Comparison of ENCODE assay signal across 7 mouse cellular contexts in the genomic region with DNA sequence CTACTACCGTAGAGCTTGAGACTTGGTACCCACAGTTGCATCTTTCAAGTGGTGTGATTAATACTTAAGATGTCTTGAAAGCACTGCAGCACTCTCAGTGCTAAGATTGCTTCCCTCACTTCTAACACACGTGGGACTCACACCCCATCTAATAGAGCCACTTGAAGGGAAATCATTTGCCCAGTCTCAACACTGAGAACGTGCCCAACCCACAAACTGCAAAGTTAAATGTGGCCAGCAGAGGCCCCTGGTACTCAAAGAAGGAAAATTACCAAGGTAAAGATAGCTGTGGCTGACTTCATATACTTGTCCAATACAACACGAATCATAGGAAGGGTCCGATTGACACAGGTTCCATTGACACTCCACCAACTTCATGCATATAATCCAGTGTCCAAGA.
DNase-seq lines count a peak whose midpoint lies in the region; ATAC-seq and TF ChIP-seq lines count a peak whose summit lies in the region.

No protein-coding gene starts in this region.

- no peak for TF ChIP-seq EP300 in MEL (IDR thresholded peaks at IDR 0.05; ENCODE audit: low read depth in 1 of 2, low read length in 2 of 2)

- ATAC-seq in kidney, embryonic 15.5 days (replicated peaks; ENCODE audit: low FRiP score): no peak

- WGBS in kidney, adult 2 months: 50% methylated on average over 5 of the region's 5 CpGs
- 61% methylated on average over 5 of the region's 5 CpGs for WGBS in kidney, embryonic 15.5 days

- no peak overlapping the region for H3K4me3 ChIP-seq in kidney, adult 2 months (ENCODE audit: insufficient read depth, low read depth, low read length)
- no peak overlapping the region for H3K4me3 ChIP-seq in kidney, embryonic 15.5 days (replicated peaks)
- H3K4me3 ChIP-seq in MEL (ENCODE audit: control insufficient read depth in 1 of 2, insufficient read depth in 1 of 2, low read depth in 2 of 2, low read length in 2 of 2): no peak overlapping the region

- no peak overlapping the region for H3K4me2 ChIP-seq in kidney, embryonic 15.5 days

- H3K9ac ChIP-seq in kidney, embryonic 15.5 days: no peak overlapping the region
- H3K9ac ChIP-seq in MEL (ENCODE audit: control insufficient read depth, low read depth, low read length, poor library complexity, severe bottlenecking): no peak overlapping the region

- H3K9me3 ChIP-seq in kidney, embryonic 15.5 days (replicated peaks): no peaks in the 10 kb centered on the region
- no peaks in the 10 kb centered on the region for H3K9me3 ChIP-seq in MEL (replicated peaks; ENCODE audit: insufficient read depth, low read length)

- intact Hi-C loops in left cerebral cortex, postnatal 36 days (cut with DNase I): loop anchor here (5.0 kb wide), 2 partner anchors 296 to 346 kb away; no protein-coding TSS in a partner anchor

- H3K4me1 ChIP-seq in kidney, adult 2 months (ENCODE audit: control insufficient read depth, insufficient read depth, low read length): no peaks in the 10 kb centered on the region
- no peaks in the 10 kb centered on the region for H3K4me1 ChIP-seq in kidney, embryonic 15.5 days
- no peaks in the 10 kb centered on the region for H3K4me1 ChIP-seq in MEL (ENCODE audit: control insufficient read depth in 1 of 2, insufficient read depth in 2 of 2, low read length in 2 of 2)

- TF ChIP-seq POLR2A in kidney, adult 2 months (IDR thresholded peaks at IDR 0.05; ENCODE audit: low read depth, low read length): no peak
- no peak for TF ChIP-seq POLR2A in MEL (IDR thresholded peaks at IDR 0.05; ENCODE audit: control insufficient read depth in 1 of 2, insufficient read depth in 1 of 2, low read depth in 1 of 2, low read length in 2 of 2, poor library complexity in 1 of 2)

- H3K79me2 ChIP-seq in MEL (ENCODE audit: control insufficient read depth, insufficient read depth, low read length, poor library complexity): no peaks in the 10 kb centered on the region

- H3K36me3 ChIP-seq in kidney, adult 2 months (ENCODE audit: control insufficient read depth, insufficient read depth, low read length): no peaks in the 10 kb centered on the region
- no peaks in the 10 kb centered on the region for H3K36me3 ChIP-seq in kidney, embryonic 15.5 days
- H3K36me3 ChIP-seq in MEL (ENCODE audit: control insufficient read depth in 1 of 2, insufficient read depth in 2 of 2, low read length in 2 of 2): no peaks in the 10 kb centered on the region

- no peaks in the 10 kb centered on the region for H3K27me3 ChIP-seq in kidney, adult 2 months (replicated peaks; ENCODE audit: control insufficient read depth, insufficient read depth, low read length)
- H3K27me3 ChIP-seq in kidney, embryonic 15.5 days: peaks cover 7% of the 10 kb centered on the region; the same call in 1 of the 2 replicates
- no peaks in the 10 kb centered on the region for H3K27me3 ChIP-seq in MEL (ENCODE audit: control insufficient read depth in 1 of 2, insufficient read depth in 2 of 2, low read length in 2 of 2)

- TF ChIP-seq CTCF in kidney, adult 2 months (conservative IDR thresholded peaks at IDR 0.05; ENCODE audit: insufficient read depth, insufficient read length, low read depth, low read length): peak; percentile 34; the same call in 1 of the 2 replicates
- peak in 1 of 3 experiments; percentile 22; a peak in 1 of 6 replicates for TF ChIP-seq CTCF in MEL (IDR thresholded peaks at IDR 0.05 in 2 of 3, conservative IDR thresholded peaks at IDR 0.05 in 1 of 3; ENCODE audit: control insufficient read depth in 1 of 3, insufficient read depth in 1 of 3, low read depth in 2 of 3, low read length in 3 of 3, poor library complexity in 1 of 3, severe bottlenecking in 1 of 3)

- DNase-seq in kidney, adult 2 months: peak; percentile 15
- DNase-seq in MEL (ENCODE audit: low read depth, low spot score) (peak; percentile 3), liver (no peak)
- peak; percentile 33 for DNase-seq in cerebellum, adult 8-10 months
- DNase-seq in left cerebral cortex, postnatal 36 days (ENCODE audit: low spot score in 2 of 2): peak; percentile 8 to 10
- DNase-seq in urinary bladder, postnatal 10 days (ENCODE audit: low spot score): no peak

- no peak overlapping the region for H3K27ac ChIP-seq in kidney, adult 2 months (ENCODE audit: insufficient read depth, low read depth, low read length)
- H3K27ac ChIP-seq in kidney, embryonic 15.5 days: no peak overlapping the region
- no peak overlapping the region for H3K27ac ChIP-seq in MEL (ENCODE audit: control insufficient read depth, low read depth, low read length)

- TF ChIP-seq RAD21 in MEL (IDR thresholded peaks at IDR 0.05; ENCODE audit: low read depth, low read length): peak; percentile 30

TF ChIP-seq in MEL, 35 proteins besides CTCF, POLR2A, EP300 and RAD21:
- TF ChIP-seq RCOR1 (IDR thresholded peaks at IDR 0.05; ENCODE audit: low read depth, low read length) (no peak), POLR2AphosphoS2 (IDR thresholded peaks at IDR 0.05; ENCODE audit: low read length) (no peak), SMC3 (IDR thresholded peaks at IDR 0.05; ENCODE audit: low read depth, low read length) (peak; percentile 30)
TF ChIP-seq in MEL: peak in this region for 1.

Comparison
In these comparisons a context has a peak if more than half of its experiments do, and no peak if none do; other contexts are left out.
1. DNase-seq: peak in kidney, adult 2 months (single experiment), MEL (single experiment), cerebellum, adult 8-10 months (single experiment) and left cerebral cortex, postnatal 36 days (2 of 2); none in urinary bladder, postnatal 10 days (single experiment) and liver (single experiment).